Mouse (Mus musculus) adipocyte (in vitro differentiated cells): ENCODE data around the gene Dph7.
"Not testable (repeated sequence)": the region's sequence is repeated elsewhere in the genome, so short reads cannot be mapped to it uniquely, and the experiment has no call there.

Source experiments
- DNase-seq: peaks from one replicate; pipeline ENCODE4 v3.0.0-alpha.2; 2016; ENCODE audit warnings: low spot score

Dph7 gene

DNA sequence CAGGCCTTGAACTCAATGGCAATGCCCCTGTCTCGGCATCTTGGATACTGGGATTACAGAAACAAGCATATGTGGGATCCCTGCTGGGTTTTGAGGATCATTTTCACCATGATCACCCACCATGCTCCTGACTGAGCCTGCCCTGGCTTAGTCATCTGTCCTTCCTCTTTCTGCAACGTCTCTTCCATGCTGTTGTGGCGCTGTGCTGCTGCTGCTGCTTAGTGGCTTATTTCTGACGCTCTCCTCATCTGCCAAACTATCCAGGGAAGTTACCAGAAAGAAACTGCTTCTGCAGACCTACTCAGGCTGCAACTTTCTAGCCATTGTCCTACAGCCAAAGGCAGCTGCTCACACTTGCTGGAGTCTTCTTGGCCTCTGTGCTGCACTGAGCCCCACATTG, 8.2 kb downstream of the Dph7 start:
- DNase-seq, result no peak

DNA sequence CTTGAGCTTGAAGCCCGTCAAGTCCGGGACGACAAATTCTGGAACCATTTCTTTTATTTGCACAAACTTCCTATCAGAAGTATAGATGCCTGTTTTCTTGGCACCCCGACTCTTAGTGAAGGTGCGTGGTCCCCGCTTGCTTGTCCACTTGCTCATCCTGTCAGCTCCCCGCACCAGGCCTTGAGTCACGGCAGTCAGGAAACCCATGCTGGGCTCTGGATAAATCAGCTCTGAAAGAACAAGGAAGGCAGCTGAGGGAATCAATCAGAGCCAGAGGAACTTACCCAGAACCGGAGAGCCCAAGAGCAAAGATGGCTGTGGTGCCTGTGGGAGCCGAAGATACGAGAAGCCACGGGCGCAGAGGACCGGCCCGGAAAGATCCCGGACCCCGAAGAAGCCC, 12.3 kb downstream of the Dph7 start:
- not testable (repeated sequence) for DNase-seq

DNA sequence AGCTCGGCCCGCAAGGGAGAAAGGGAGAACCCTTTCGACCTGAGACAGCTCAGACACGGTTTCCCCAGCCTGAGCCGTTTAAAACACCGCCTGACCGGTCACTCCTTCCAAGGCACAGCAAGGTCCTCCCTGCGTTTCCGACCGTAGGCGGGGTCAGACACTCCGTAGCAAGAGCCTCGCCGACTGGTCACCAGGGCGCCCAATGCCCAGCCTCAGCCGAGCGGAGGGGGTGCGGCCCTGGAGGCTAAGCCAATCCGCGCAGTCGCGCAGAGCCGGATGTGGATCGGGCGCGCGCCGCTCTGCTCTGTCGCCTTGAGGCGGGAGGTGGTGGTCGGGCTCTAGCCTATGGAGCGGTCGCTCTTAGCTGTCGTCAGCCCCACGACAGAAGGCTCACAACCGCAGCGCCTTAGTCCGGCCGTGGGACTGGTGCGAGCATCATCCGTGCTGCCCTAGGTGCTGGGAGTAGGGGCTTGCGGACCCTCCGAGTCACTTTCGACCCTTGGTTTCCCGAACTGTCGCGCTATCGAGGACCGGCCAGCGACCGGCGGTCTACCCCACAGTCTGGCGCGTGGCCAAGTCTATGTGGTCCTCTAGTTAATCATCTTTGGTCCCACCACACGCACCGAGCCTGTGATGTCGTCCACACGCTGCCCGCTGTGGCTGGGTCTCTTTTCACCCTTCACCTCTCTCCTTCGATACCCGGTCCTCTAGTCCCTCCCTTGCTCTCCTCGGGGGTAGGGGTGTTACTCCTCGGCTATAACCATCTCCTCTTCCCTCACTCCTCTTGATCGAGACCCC, 12.9 kb downstream of the Dph7 start, which contains the start of gene Mrpl41:
Gene Mrpl41 (minus strand): TSS at position 193 of the 798 bp plus-strand sequence.
- peak; percentile 93 for DNase-seq

DNA sequence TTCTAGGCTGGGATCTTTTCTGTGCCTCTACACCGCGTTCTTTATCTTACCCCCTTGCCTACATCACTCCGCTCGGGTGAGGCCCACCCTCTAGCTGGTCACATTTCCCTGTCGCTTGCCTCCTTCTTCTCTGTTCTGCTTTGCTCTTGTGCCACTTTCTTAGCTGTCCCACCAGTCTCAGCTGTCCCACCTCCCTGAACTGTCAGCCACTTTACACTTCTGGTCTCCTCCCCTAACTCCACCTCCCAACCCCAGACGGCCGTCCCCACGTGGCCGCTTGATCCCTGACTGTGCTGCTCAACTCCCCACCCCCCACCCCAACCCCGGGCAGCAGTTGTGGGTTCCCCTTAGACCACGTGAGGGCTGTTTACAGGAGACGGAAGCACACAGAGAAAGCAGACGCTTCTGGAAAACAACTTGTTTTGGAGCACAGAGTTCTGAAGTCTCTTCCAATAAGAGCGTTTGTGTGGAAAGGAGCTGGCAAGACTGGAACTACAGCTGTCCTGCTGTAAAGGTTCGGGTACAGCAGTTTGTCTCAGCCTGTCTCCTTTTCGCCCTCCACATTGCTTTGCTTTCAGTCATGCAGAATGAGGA, 13.6 kb downstream of the Dph7 start, which contains the start of gene Pnpla7:
Gene Pnpla7 (plus strand): TSS at position 330 of the 594 bp plus-strand sequence.
- DNase-seq, result peak; percentile 87

DNA sequence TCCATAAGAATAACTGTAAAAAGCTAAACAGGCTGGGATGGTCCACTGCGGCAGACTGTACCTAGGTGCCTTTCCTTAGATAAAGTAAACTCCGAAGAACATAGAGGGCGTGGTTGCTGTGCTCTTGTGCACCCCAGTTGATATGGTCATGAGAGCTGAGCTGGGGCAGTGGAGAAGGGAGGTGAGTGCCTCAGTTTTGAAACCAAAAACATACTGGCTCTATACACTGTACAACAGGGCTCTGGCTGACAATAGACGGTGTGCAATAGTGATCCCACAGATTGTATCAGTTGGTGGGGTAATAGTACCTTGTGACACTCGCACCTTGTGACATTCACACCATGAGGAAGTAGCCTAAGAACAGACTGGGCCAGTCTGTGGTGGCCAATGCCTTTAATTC, 14.8 kb downstream of the Dph7 start:
- peak; percentile 34 for DNase-seq

DNA sequence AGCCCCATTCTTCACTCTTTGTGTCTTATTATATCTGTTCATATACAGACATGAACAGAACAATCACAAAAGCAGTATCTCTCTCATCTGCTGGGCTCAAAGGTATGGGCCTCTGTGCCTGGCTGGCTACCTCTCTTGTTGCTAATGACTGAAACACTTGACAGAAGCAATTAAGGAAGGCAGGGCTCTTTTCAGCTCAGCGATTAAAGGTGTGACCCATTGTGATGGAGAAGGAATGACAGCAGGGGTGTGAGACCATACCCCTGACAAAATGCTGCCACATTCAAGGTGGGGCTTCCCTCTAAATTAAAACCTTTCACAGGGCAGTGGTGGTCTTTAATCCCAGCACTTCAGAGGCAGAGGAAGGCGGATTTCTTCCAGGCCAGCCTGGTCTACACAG, 25.6 kb downstream of the Dph7 start:
- no peak for DNase-seq

DNA sequence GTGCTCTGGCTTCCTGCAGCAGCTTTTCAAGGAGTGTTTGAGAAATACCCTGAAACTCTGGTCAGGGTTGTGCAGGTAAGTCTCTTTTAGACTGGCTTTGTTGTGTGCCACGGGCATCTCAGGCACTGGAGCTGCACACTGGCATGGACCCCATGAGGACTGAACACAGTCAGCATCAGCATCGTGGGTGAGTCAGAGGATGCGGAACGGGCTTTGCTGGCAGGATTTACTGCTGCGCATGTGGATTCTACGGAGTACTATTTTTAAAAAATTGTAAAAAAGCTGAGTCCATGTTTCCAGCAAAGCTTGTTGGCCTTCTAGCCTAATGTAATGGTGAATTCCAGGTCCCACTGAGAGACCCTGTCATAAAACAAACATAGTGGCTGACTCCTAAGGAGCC, 33.1 kb downstream of the Dph7 start:
- no peak for DNase-seq

DNA sequence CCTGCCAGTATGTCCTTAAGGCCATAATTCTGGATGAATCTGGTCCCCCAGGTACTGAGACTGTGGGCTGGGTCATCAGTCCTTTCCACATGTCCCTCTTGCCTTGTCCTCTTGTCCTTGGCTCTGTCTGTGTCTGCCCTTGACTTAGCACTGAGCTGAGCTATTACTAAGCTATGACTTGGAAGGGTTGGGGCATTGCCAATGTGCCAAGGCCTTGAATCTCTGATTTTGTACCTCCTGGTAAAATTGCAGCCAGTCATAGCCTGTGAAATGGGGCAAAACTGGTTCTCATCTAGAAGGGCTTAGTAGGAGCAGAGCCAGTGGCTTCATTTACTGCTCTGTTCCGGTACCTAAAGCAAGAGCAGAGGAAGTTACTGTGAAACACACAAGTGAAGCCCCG, 34.3 kb downstream of the Dph7 start:
- no peak for DNase-seq

DNA sequence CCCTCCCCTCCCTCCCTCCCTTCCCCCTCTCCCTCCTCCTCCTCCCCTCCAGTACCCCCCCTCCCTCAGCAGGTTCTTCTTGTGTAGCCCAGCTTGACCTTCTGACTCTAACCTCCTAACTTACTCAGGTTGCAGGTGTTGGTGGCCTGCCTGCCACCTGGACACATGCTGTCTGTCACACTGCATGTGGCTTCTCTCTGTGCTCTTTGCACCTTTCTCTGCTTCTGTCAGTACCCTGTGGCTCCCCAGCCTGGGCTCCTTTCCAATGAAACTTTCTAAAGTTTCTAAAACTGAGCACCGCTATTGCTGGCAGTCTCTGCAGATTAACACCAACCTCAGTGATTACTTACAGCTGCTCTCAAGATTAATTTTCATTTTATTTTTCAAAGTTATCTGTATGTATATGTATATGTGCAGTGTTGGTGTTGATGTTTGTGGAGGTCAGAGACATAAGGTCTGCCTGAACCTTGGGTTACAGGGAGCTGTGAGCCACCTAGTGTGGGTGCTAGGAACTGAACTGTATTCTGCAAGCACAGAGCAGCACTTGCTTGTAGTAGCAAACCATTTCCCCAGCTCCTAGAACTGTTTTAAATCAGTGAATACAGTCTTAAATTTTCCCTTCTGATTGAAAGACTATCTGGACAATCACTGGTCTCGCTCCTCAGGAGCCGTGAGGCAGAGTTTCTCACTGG, 38.5 kb downstream of the Dph7 start:
- peak; percentile 36 for DNase-seq

DNA sequence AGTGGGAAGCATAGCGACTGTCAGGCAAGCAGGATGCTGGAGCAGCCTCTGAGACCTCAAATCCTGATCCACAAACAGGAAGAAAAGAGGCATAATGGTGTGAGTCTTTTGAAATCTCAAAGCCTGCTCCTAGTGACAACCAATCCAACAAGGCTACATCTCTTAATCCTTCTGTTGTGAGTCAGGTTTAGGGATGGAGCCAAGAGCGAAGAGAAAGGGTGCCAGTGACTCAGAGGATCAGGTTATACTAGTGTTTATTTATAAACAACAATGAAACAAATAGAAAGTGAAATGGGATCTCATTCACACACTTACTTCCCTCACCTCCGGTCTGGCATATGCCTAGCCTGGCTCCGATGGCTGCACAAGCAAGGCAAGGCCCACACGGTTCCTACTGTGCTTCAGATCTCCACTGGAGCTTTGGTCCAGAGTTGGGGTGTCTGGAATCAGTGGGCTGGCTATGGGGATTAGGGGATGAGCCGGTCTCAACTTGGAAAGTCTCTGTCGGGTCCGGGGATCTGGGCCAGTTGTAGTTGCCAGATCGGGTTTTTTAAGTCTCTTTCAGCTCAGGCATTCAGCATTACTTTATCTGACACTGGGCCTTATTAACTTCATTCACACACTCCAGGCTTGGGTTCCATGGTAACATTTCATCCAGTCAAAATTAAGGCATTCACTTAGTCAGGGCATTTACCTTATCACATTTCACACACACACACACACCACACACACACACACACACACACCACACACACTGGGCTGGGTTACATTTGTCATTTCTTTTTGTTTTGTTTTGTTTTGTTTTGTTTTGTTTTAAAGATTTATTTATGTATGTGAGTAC, 42.0 kb downstream of the Dph7 start:
- no peak for DNase-seq

DNA sequence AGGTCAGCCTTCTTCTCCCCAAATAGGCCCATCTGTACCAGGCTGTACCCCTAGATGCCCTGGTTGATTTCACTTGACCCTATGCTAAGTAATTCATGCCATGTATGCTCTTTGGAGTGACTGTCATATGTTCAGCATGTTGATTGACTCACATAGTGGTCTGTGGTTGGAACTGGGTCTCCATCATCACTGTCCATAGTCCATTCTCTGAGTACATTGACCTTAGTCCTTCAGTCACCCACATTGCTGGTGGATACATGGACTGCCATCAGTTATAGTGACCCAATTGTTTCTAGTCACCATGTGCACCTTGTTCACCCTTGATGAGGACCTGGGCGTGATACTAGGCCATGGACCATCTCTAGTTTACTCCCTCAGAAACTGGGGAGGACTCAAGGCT, 44.6 kb downstream of the Dph7 start:
- DNase-seq, result no peak

DNA sequence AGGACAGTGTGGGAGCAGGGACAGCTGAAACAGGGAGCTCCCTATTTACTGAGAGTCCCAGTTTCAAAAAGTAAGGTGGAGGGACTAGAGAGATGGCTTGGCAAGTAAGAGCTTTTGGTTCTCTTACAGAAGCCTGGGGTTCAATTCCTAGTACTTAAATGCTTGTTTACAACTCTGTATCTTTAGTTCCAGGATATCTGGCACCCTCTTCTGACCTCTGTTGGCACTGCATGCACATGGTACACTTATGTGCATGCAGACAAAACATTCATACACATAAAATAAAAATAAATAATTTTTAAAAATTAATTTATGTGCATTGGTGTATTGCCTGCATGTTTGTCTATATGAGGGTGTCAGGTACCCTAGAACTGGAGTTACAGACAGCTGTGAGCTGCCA, 46.0 kb downstream of the Dph7 start:
- DNase-seq, result no peak
